Mouse (Mus musculus) liver, adult 2 months (tissue): Measurements from ENCODE around the gene E130311K13Rik.

Experiments
- CTCF ChIP-seq: fragments of 200-500 bp; IDR thresholded peaks from 2 replicates; pipeline ENCODE4 v1.5.1; 2011; ENCODE audit warnings: low read depth, low read length, control low read depth
- POLR2A ChIP-seq: fragments of 200-500 bp; IDR thresholded peaks from 2 replicates; pipeline ENCODE4 v1.6.1; 2011; ENCODE audit warnings: low read length, control low read depth; ENCODE audit not compliant: insufficient read depth; ENCODE audit errors: extremely low read depth

DNA sequence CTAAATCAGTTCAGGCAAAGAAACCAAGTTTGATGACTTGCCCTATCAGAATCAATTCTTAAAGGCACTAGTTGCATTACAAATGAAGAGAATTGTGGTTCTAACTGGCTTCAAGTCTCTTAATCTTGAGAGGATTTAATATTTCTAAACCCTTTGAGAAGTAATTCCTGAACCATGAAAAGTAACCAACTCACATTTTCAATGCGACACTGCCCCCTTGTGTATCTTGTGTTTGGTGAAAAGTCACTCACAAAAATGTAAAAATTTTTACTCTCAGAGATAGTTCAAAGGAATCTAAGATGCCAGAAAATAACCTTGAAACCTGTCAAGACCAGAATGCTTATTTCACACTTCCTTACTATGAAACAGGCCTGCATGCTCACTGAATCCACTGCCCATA, 61.0 kb downstream of the E130311K13Rik start:
- TF ChIP-seq CTCF (peak; percentile 18; the same call in 1 of the 2 replicates), POLR2A (no peak)
